Mouse (Mus musculus) stomach, embryonic 16.5 days (tissue): ENCODE results near the gene Slc35d1. TPM values are rescaled to one million over a fixed set of nuclear protein-coding genes. Genes with fewer than 3 reads are reported as not detected.
"Not testable (repeated sequence)": the region's sequence is repeated elsewhere in the genome, so short reads cannot be mapped to it uniquely, and the experiment has no call there.

ENCODE experiments used
- ATAC-seq: fragments of 200-750 bp; cut with Nextera tagmentation; 2 replicates; pipeline ENCODE4 v1.8.0; 2017; ENCODE audit warnings: moderate number of reproducible peaks, moderate TSS enrichment; ENCODE audit not compliant: insufficient read depth, low FRiP score
- H3K27ac ChIP-seq: fragments of 300-500 bp; sonication (generic); 2 replicates; pipeline ENCODE4 v1.5.1; 2014; ENCODE audit warnings: low read length
- H3K27me3 ChIP-seq: fragments of 300-500 bp; sonication (generic); 2 replicates; pipeline ENCODE4 v1.6.1; 2014; ENCODE audit warnings: low read length, control low read depth, mixed read lengths; ENCODE audit not compliant: control insufficient read depth, insufficient read depth
- H3K36me3 ChIP-seq: fragments of 300-500 bp; sonication (generic); 2 replicates; pipeline ENCODE4 v1.6.1; 2014; ENCODE audit warnings: low read length; ENCODE audit not compliant: control insufficient read depth, insufficient read depth
- H3K4me1 ChIP-seq: fragments of 300-500 bp; sonication (generic); 2 replicates; pipeline ENCODE4 v1.6.1; 2014; ENCODE audit warnings: low read length, control low read depth, mixed read lengths; ENCODE audit not compliant: control insufficient read depth, insufficient read depth
- H3K4me2 ChIP-seq: fragments of 300-500 bp; sonication (generic); 2 replicates; pipeline ENCODE4 v1.6.1; 2014; ENCODE audit warnings: low read depth, low read length, mixed read lengths
- H3K4me3 ChIP-seq: fragments of 300-500 bp; sonication (generic); replicated peaks from 2 replicates; pipeline ENCODE4 v1.5.1; 2014; ENCODE audit warnings: mild to moderate bottlenecking, low read length
- H3K9ac ChIP-seq: fragments of 300-500 bp; sonication (generic); 2 replicates; pipeline ENCODE4 v1.6.1; 2014; ENCODE audit warnings: low read length
- H3K9me3 ChIP-seq: fragments of 300-500 bp; sonication (generic); replicated peaks from 2 replicates; pipeline ENCODE4 v1.6.1; 2016; ENCODE audit warnings: low read length, control low read depth; ENCODE audit not compliant: control insufficient read depth
- WGBS: fragments of 180-500 bp; shearing (Covaris S2); extraction: QIAGEN DNeasy Blood & Tissue Kit; methylation state at CpG from one replicate; pipeline ENCODE4 v1.1.7; 2014; 5-methylcytosine and 5-hydroxymethylcytosine counted together
- polyA plus RNA-seq: library from polyadenylated mRNA; unstranded; fragments of >200 nt; fragmentation: Nextera tagmentation; extraction: Ambion mirVana; gene quantifications from 2 replicates; pipeline ENCODE4 v1.2.1, GENCODE M21; 2015

Gene Slc35d1
- polyA plus RNA-seq, 1 experiment from 2014 or later = 9.0 TPM

GRCm38 (mm10) chr4:103174001-103174400 is 41.0 kb downstream of the Slc35d1 start:
- peaks cover 11% of the 10 kb centered on the region for H3K4me1 ChIP-seq
- no peaks in the 10 kb centered on the region for H3K36me3 ChIP-seq
- ATAC-seq = no peak
- H3K9me3 ChIP-seq = no peaks in the 10 kb centered on the region
- no peak overlapping the region for H3K9ac ChIP-seq
- 89% methylated on average over 7 of the region's 7 CpGs for WGBS
- no peak overlapping the region for H3K4me2 ChIP-seq
- H3K27me3 ChIP-seq = no peaks in the 10 kb centered on the region
- no peak overlapping the region for H3K4me3 ChIP-seq
- no peak overlapping the region for H3K27ac ChIP-seq

- Histone ChIP-seq H3K27ac (peak overlapping the region; percentile 43; the same call in 1 of the 2 replicates), H3K4me1 (peaks cover 7% of the 10 kb centered on the region), H3K9ac (no peak overlapping the region), H3K4me2 (no peak overlapping the region), H3K27me3 (no peaks in the 10 kb centered on the region), H3K9me3 (no peaks in the 10 kb centered on the region), H3K4me3 (no peak overlapping the region), H3K36me3 (no peaks in the 10 kb centered on the region)
- no peak for ATAC-seq
- WGBS = 56% methylated on average over 6 of the region's 6 CpGs
Measured at GRCm38 (mm10) chr4:103173507-103173906, 41.5 kb downstream of the Slc35d1 start.

DNA sequence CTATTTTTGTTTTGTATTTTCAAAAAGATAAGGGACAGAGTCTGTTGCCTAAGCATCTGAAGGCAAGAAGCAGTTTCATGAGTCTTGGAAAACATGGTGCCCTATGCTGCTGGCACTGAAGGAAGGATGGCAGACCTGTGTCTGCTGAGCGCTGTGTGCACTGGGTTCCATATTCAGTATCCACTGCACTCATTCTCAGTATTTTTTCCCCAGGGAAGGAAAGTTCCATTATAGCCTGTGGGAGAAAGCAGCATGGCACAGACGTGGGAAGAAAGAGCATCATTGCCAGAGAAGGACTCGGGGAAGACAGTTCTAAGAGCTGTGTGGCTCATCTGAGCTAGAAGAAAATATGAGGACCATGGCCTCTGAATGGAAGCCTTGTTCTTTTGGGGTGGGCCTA is 43.7 kb downstream of the Slc35d1 start:
- Histone ChIP-seq H3K9me3 (no peaks in the 10 kb centered on the region), H3K27me3 (no peaks in the 10 kb centered on the region), H3K4me1 (no peaks in the 10 kb centered on the region), H3K9ac (no peak overlapping the region), H3K4me3 (no peak overlapping the region), H3K27ac (no peak overlapping the region), H3K36me3 (no peaks in the 10 kb centered on the region), H3K4me2 (no peak overlapping the region)
- no peak for ATAC-seq
- 91% methylated on average over 3 of the region's 3 CpGs for WGBS

- not testable (repeated sequence) for H3K9me3 ChIP-seq, ATAC-seq
- WGBS = 88% methylated on average over 1 of the region's 1 CpGs
Measured at GRCm38 (mm10) chr4:103166198-103166597, 48.8 kb downstream of the Slc35d1 start.

GRCm38 (mm10) chr4:103158781-103159180 is 56.2 kb downstream of the Slc35d1 start:
- H3K27ac ChIP-seq = no peak overlapping the region
- no peaks in the 10 kb centered on the region for H3K27me3 ChIP-seq
- H3K9ac ChIP-seq = no peak overlapping the region
- WGBS = 93% methylated on average over 4 of the region's 4 CpGs
- H3K36me3 ChIP-seq = peaks cover 22% of the 10 kb centered on the region; the same call in 1 of the 2 replicates
- no peaks in the 10 kb centered on the region for H3K4me1 ChIP-seq
- H3K9me3 ChIP-seq = no peaks in the 10 kb centered on the region
- no peak overlapping the region for H3K4me2 ChIP-seq
- no peak for ATAC-seq
- H3K4me3 ChIP-seq = no peak overlapping the region

More at GRCm38 (mm10) chr4:103166198-103166597, 48.8 kb downstream of the Slc35d1 start:
- not testable (repeated sequence) for H3K9ac ChIP-seq, H3K4me3 ChIP-seq, H3K27me3 ChIP-seq, H3K27ac ChIP-seq, H3K4me2 ChIP-seq, H3K4me1 ChIP-seq
- peaks cover 19% of the 10 kb centered on the region for H3K36me3 ChIP-seq

GRCm38 (mm10) chr4:103151946-103152345 is 63.0 kb downstream of the Slc35d1 start:
- no peak overlapping the region for H3K4me3 ChIP-seq
- no peak overlapping the region for H3K27ac ChIP-seq
- no peak for ATAC-seq
- no peak overlapping the region for H3K9ac ChIP-seq
- WGBS = 80% methylated on average over 5 of the region's 5 CpGs
- no peaks in the 10 kb centered on the region for H3K9me3 ChIP-seq
- H3K36me3 ChIP-seq = peaks cover 21% of the 10 kb centered on the region; the same call in 1 of the 2 replicates
- H3K4me1 ChIP-seq = no peaks in the 10 kb centered on the region
- H3K4me2 ChIP-seq = no peak overlapping the region
- H3K27me3 ChIP-seq = no peaks in the 10 kb centered on the region

DNA sequence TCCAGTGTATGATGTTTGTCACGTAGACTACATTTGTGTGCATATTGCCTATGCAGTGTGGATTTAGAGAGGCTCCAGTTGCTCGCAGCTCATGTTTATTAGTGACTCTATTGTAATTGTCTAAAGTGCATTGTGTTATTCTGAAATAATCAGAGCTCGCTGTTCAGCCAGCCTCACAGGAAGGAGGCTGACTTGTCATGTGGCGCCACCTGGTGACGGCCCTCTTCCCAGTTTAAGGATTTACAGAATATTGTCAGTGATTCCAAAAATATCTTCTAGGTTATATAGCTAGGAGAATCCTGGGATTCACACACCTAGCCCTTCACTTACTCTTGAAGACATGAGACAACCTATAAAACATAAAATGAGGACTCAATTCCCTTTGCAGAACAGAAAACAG is 68.6 kb downstream of the Slc35d1 start:
- Histone ChIP-seq H3K27me3 (no peaks in the 10 kb centered on the region), H3K4me2 (no peak overlapping the region), H3K9me3 (no peaks in the 10 kb centered on the region), H3K27ac (no peak overlapping the region), H3K4me3 (no peak overlapping the region), H3K36me3 (peaks cover 13% of the 10 kb centered on the region), H3K4me1 (no peaks in the 10 kb centered on the region), H3K9ac (no peak overlapping the region)
- 38% methylated on average over 5 of the region's 5 CpGs for WGBS
- no peak for ATAC-seq

DNA sequence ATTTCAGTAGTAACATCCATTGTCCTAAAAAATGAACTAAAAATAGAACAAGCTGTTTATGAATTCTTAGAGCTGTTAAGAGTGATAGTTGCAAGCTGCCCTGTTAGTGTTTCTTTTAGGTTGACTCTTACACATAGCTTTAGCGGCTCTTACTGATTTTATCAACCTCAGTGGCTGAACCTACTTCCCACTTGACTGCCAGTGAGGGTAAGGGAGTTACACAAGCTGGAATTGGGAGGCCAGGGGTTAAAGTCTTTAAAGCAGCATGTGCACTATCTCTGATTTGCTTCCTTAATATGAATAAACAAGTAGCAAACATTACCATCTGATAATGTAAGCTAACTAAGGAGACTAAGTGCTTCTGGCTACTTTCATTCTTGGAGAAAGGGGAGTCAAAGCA is 78.0 kb downstream of the Slc35d1 start:
- no peaks in the 10 kb centered on the region for H3K27me3 ChIP-seq
- H3K36me3 ChIP-seq = no peaks in the 10 kb centered on the region
- H3K4me2 ChIP-seq = no peak overlapping the region
- no peak for ATAC-seq
- H3K9ac ChIP-seq = no peak overlapping the region
- H3K9me3 ChIP-seq = no peaks in the 10 kb centered on the region
- H3K27ac ChIP-seq = no peak overlapping the region
- no peaks in the 10 kb centered on the region for H3K4me1 ChIP-seq
- H3K4me3 ChIP-seq = no peak overlapping the region
- 53% methylated on average over 1 of the region's 1 CpGs for WGBS

GRCm38 (mm10) chr4:103126533-103126932 is 88.4 kb downstream of the Slc35d1 start:
- no peak overlapping the region for H3K27ac ChIP-seq
- no peaks in the 10 kb centered on the region for H3K27me3 ChIP-seq
- no peak overlapping the region for H3K9ac ChIP-seq
- ATAC-seq = no peak
- no peaks in the 10 kb centered on the region; the same call in 1 of the 2 replicates for H3K36me3 ChIP-seq
- peaks cover 6% of the 10 kb centered on the region; the same call in 1 of the 2 replicates for H3K4me1 ChIP-seq
- WGBS = 82% methylated on average over 4 of the region's 4 CpGs
- H3K9me3 ChIP-seq = no peaks in the 10 kb centered on the region
- H3K4me2 ChIP-seq = no peak overlapping the region
- H3K4me3 ChIP-seq = no peak overlapping the region

DNA sequence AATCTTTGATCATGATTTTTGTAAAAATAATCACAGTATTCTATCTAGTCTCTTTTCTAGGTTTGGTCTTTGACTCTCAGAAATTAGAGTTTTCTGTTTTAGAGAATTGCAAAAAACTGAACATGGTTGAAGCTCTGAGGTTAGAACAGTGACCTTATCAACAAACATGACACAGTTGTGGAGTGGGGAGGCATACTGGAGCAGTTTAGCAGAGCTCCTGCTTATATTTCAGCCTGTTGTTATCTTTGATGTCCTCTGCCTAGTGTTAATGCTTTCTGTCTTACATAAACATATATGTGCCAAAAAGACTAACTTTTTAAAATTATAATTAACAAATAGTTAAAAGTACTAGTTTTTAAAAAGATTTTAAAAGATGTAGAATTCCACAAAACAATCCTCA is 91.4 kb downstream of the Slc35d1 start:
- Histone ChIP-seq H3K4me3 (no peak overlapping the region), H3K4me1 (peaks cover 16% of the 10 kb centered on the region), H3K36me3 (no peaks in the 10 kb centered on the region), H3K27ac (no peak overlapping the region), H3K27me3 (no peaks in the 10 kb centered on the region), H3K4me2 (no peak overlapping the region), H3K9ac (no peak overlapping the region), H3K9me3 (no peaks in the 10 kb centered on the region)
- ATAC-seq = no peak
